Mouse (Mus musculus): ENCODE measurements around the gene Lamtor4. TPM values are rescaled to one million over a fixed set of nuclear protein-coding genes. Genes with fewer than 3 reads are reported as not detected.
"Not testable (repeated sequence)": the region's sequence is repeated elsewhere in the genome, so short reads cannot be mapped to it uniquely, and the experiment has no call there.

Gene Lamtor4
- polyA plus RNA-seq (2012; rRNA removed) = 364 and 368 TPM in 2 replicates

GRCm38 (mm10) chr5:138255353-138256093, at the start of gene Lamtor4:
Gene Lamtor4 (plus strand): TSS chr5:138255482.
- DNase-seq (ENCODE audit: low read depth) = peak; percentile 90

- peak; percentile 69 for DNase-seq (ENCODE audit: low read depth)
These were observed 48.0 kb upstream of the Lamtor4 start for GRCm38 (mm10) chr5:138207253-138207652.

- peak; percentile 51 for DNase-seq (ENCODE audit: low read depth)
These were observed 47.4 kb upstream of the Lamtor4 start for GRCm38 (mm10) chr5:138207873-138208272.

- DNase-seq (ENCODE audit: low read depth) = not testable (repeated sequence)
These were observed 38.6 kb upstream of the Lamtor4 start for GRCm38 (mm10) chr5:138216632-138217031.

GRCm38 (mm10) chr5:138219864-138220263, 35.4 kb upstream of the Lamtor4 start:
- no peak for DNase-seq (ENCODE audit: low read depth)

GRCm38 (mm10) chr5:138222111-138222510, 33.2 kb upstream of the Lamtor4 start:
- DNase-seq (ENCODE audit: low read depth) = no peak

- DNase-seq (ENCODE audit: low read depth) = no peak
These were observed 32.0 kb upstream of the Lamtor4 start for GRCm38 (mm10) chr5:138223287-138223686.

- DNase-seq (ENCODE audit: low read depth) = no peak
These were observed 29.6 kb upstream of the Lamtor4 start, which contains the start of gene Nxpe5 for GRCm38 (mm10) chr5:138225700-138226099. Gene Nxpe5 (plus strand): TSS chr5:138225898.

- DNase-seq (ENCODE audit: low read depth) = no peak
These were observed 28.8 kb upstream of the Lamtor4 start for GRCm38 (mm10) chr5:138226491-138226890.

- no peak for DNase-seq (ENCODE audit: low read depth)
These were observed 27.9 kb upstream of the Lamtor4 start for GRCm38 (mm10) chr5:138227367-138227766.

- no peak for DNase-seq (ENCODE audit: low read depth)
These were observed 27.3 kb upstream of the Lamtor4 start for GRCm38 (mm10) chr5:138228026-138228425.

- DNase-seq (ENCODE audit: low read depth) = no peak
These were observed 25.8 kb upstream of the Lamtor4 start for GRCm38 (mm10) chr5:138229511-138229910.

GRCm38 (mm10) chr5:138233778-138234177, 21.5 kb upstream of the Lamtor4 start:
- DNase-seq (ENCODE audit: low read depth) = no peak

GRCm38 (mm10) chr5:138234224-138234623, 21.1 kb upstream of the Lamtor4 start:
- no peak for DNase-seq (ENCODE audit: low read depth)

- no peak for DNase-seq (ENCODE audit: low read depth)
These were observed 13.8 kb upstream of the Lamtor4 start for GRCm38 (mm10) chr5:138241511-138241910.

GRCm38 (mm10) chr5:138251144-138251543, 4.1 kb upstream of the Lamtor4 start:
- DNase-seq (ENCODE audit: low read depth) = no peak

GRCm38 (mm10) chr5:138253061-138253460, 2.2 kb upstream of the Lamtor4 start:
- no peak for DNase-seq (ENCODE audit: low read depth)

- no peak for DNase-seq (ENCODE audit: low read depth)
These were observed 799 bp downstream of the Lamtor4 start for GRCm38 (mm10) chr5:138256094-138256467.

GRCm38 (mm10) chr5:138256966-138257584, 1.8 kb downstream of the Lamtor4 start:
- DNase-seq (ENCODE audit: low read depth) = no peak

- DNase-seq (ENCODE audit: low read depth) = no peak
These were observed 2.3 kb downstream of the Lamtor4 start for GRCm38 (mm10) chr5:138257585-138257978.

- no peak for DNase-seq (ENCODE audit: low read depth)
These were observed 2.8 kb downstream of the Lamtor4 start for GRCm38 (mm10) chr5:138258078-138258477.

- DNase-seq (ENCODE audit: low read depth) = no peak
These were observed 3.3 kb downstream of the Lamtor4 start for GRCm38 (mm10) chr5:138258542-138258941.

GRCm38 (mm10) chr5:138258993-138259392, 3.7 kb downstream of the Lamtor4 start:
- no peak for DNase-seq (ENCODE audit: low read depth)
